Mouse (Mus musculus): Measurements from ENCODE around the gene Soga1. TPM values are rescaled to one million over a fixed set of nuclear protein-coding genes. Genes with fewer than 3 reads are reported as not detected.

Gene Soga1
- polyA plus RNA-seq, 1 experiment from 2014 or later, result 7.0 TPM

DNA sequence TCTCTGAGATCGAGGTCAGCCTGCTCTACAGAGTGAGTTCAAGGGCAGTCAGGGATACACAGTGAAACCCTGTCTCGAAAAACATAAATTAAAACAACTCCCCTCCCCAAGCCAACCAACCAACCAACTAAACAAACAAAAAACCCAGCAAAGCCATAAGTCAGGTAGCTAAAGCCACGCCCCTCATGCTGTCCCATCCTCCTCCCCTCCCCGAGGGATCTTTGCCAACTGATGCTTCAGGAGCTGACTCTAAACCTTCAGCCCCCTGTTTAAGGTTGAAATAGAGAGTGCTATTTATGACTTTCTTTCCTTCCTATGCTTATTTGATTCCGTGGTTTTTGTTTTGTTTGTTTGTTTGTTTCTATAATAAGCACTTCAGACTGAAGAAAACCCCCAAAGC lies 32.1 kb downstream of the Soga1 start:
- Histone ChIP-seq H3K9ac (ENCODE audit: low read length) (no peak overlapping the region), H3K4me1 (ENCODE audit: control insufficient read depth, insufficient read depth, low read length) (no peaks in the 10 kb centered on the region), H3K27me3 (ENCODE audit: control insufficient read depth, insufficient read depth, low read length) (no peaks in the 10 kb centered on the region), H3K9me3 (ENCODE audit: control insufficient read depth, low read length) (no peaks in the 10 kb centered on the region), H3K36me3 (ENCODE audit: control insufficient read depth, insufficient read depth, low read length) (peaks cover 15% of the 10 kb centered on the region), H3K4me2 (ENCODE audit: low read depth, severe bottlenecking) (no peak overlapping the region), H3K4me3 (ENCODE audit: low read depth, low read length) (no peak overlapping the region), H3K27ac (replicated peaks; ENCODE audit: low read depth, low read length) (no peak overlapping the region)
- ATAC-seq (ENCODE audit: insufficient number of reproducible peaks, low FRiP score, low TSS enrichment, low read depth), result no peak
- DNase-seq (ENCODE audit: low spot score), result no peak
- WGBS, result 89% methylated on average over 5 of the region's 5 CpGs

- 90% methylated on average over 2 of the region's 2 CpGs for WGBS
- Histone ChIP-seq H3K27ac (replicated peaks; ENCODE audit: low read depth, low read length) (no peak overlapping the region), H3K4me3 (ENCODE audit: low read depth, low read length) (no peak overlapping the region), H3K36me3 (ENCODE audit: control insufficient read depth, insufficient read depth, low read length) (peaks cover 19% of the 10 kb centered on the region), H3K27me3 (ENCODE audit: control insufficient read depth, insufficient read depth, low read length) (no peaks in the 10 kb centered on the region), H3K9ac (ENCODE audit: low read length) (no peak overlapping the region), H3K4me1 (ENCODE audit: control insufficient read depth, insufficient read depth, low read length) (no peaks in the 10 kb centered on the region), H3K9me3 (ENCODE audit: control insufficient read depth, low read length) (no peaks in the 10 kb centered on the region), H3K4me2 (ENCODE audit: low read depth, severe bottlenecking) (no peak overlapping the region)
- no peak for ATAC-seq (ENCODE audit: insufficient number of reproducible peaks, low FRiP score, low TSS enrichment, low read depth)
- no peak for DNase-seq (ENCODE audit: low spot score)
These were observed 33.1 kb downstream of the Soga1 start for GRCm38 (mm10) chr2:157045932-157046331.

DNA sequence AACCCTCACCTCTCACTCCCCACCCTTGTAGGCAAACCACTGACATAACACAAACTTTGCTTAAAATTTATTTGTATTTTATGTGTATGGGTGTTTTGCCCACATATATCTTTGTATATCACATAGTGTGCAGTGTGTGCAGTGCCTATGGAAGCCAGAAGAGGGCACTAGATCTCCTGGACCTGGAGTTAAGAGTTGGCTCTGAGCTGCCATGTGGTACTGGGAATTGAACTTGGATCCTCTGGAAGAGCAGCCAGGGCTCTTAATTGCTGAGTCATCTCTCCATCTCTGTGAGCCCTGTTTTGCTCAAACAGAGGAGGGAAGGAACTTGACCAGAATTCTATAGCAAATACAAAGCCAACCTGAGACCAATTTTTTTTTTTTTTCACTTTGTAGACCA lies 35.1 kb downstream of the Soga1 start:
- DNase-seq (ENCODE audit: low spot score), result peak; percentile 33
- H3K9me3 ChIP-seq (ENCODE audit: control insufficient read depth, low read length), result no peaks in the 10 kb centered on the region
- no peak overlapping the region for H3K4me3 ChIP-seq (ENCODE audit: low read depth, low read length)
- H3K9ac ChIP-seq (ENCODE audit: low read length), result no peak overlapping the region
- no peak overlapping the region for H3K4me2 ChIP-seq (ENCODE audit: low read depth, severe bottlenecking)
- no peak overlapping the region for H3K27ac ChIP-seq (replicated peaks; ENCODE audit: low read depth, low read length)
- ATAC-seq (ENCODE audit: insufficient number of reproducible peaks, low FRiP score, low TSS enrichment, low read depth), result no peak
- H3K36me3 ChIP-seq (ENCODE audit: control insufficient read depth, insufficient read depth, low read length), result peaks cover 30% of the 10 kb centered on the region
- H3K27me3 ChIP-seq (ENCODE audit: control insufficient read depth, insufficient read depth, low read length), result no peaks in the 10 kb centered on the region
- H3K4me1 ChIP-seq (ENCODE audit: control insufficient read depth, insufficient read depth, low read length), result no peaks in the 10 kb centered on the region

GRCm38 (mm10) chr2:157043556-157043955 lies 35.5 kb downstream of the Soga1 start:
- DNase-seq (ENCODE audit: low spot score) (no peak), ATAC-seq (ENCODE audit: insufficient number of reproducible peaks, low FRiP score, low TSS enrichment, low read depth) (no peak)
- Histone ChIP-seq H3K27ac (replicated peaks; ENCODE audit: low read depth, low read length) (no peak overlapping the region), H3K4me1 (ENCODE audit: control insufficient read depth, insufficient read depth, low read length) (no peaks in the 10 kb centered on the region), H3K4me3 (ENCODE audit: low read depth, low read length) (no peak overlapping the region), H3K36me3 (ENCODE audit: control insufficient read depth, insufficient read depth, low read length) (peaks cover 28% of the 10 kb centered on the region), H3K9ac (ENCODE audit: low read length) (no peak overlapping the region), H3K9me3 (ENCODE audit: control insufficient read depth, low read length) (no peaks in the 10 kb centered on the region), H3K27me3 (ENCODE audit: control insufficient read depth, insufficient read depth, low read length) (no peaks in the 10 kb centered on the region), H3K4me2 (ENCODE audit: low read depth, severe bottlenecking) (no peak overlapping the region)
- 89% methylated on average over 8 of the region's 8 CpGs for WGBS

DNA sequence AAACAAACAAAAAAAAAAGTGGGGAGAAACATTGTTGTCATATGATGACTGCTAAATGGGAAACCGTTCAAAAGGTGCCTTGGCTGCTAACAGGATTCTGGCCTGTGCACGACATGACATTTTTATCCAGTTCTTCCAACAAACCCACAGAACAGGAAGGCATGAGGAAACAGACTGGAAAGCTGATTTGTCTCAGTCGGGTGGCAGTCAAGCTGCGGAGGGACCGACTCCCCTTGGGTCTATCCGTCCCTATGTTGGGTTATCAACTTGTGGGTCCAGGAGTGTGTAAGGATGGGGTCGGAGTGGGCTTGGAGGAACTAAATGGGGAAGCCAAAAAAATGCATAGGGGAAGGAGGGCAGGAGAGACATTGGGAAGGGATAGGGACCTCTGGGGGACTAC lies 37.6 kb downstream of the Soga1 start:
- no peak overlapping the region for H3K4me3 ChIP-seq (ENCODE audit: low read depth, low read length)
- no peak overlapping the region for H3K27ac ChIP-seq (replicated peaks; ENCODE audit: low read depth, low read length)
- no peak overlapping the region for H3K4me2 ChIP-seq (ENCODE audit: low read depth, severe bottlenecking)
- no peaks in the 10 kb centered on the region for H3K9me3 ChIP-seq (ENCODE audit: control insufficient read depth, low read length)
- no peak overlapping the region for H3K9ac ChIP-seq (ENCODE audit: low read length)
- H3K4me1 ChIP-seq (ENCODE audit: control insufficient read depth, insufficient read depth, low read length), result no peaks in the 10 kb centered on the region
- WGBS, result 92% methylated on average over 7 of the region's 7 CpGs
- ATAC-seq (ENCODE audit: insufficient number of reproducible peaks, low FRiP score, low TSS enrichment, low read depth), result no peak
- no peaks in the 10 kb centered on the region for H3K27me3 ChIP-seq (ENCODE audit: control insufficient read depth, insufficient read depth, low read length)
- no peak for DNase-seq (ENCODE audit: low spot score)
- peaks cover 33% of the 10 kb centered on the region for H3K36me3 ChIP-seq (ENCODE audit: control insufficient read depth, insufficient read depth, low read length)

DNA sequence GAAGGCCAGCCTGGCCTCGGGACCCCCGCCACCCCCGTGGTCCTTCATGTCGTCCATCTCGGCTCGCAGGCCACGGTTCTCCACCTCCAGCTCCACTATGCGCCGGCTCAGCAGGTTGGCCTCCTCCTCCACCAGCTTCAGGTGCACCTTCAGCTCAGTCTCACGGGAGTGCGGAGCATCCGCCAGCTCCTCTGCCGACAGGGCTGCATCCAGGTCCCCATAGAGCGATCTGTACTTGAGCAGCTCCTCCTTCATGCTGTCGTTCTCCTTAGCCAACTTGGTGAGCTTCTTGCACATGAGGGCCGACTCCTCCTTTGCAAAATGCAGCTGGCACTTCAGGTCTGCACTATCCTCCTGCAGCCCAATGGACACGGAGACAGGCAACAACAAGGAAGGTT lies 38.4 kb downstream of the Soga1 start:
- ATAC-seq (ENCODE audit: insufficient number of reproducible peaks, low FRiP score, low TSS enrichment, low read depth) (no peak), DNase-seq (ENCODE audit: low spot score) (no peak)
- Histone ChIP-seq H3K36me3 (ENCODE audit: control insufficient read depth, insufficient read depth, low read length) (peaks cover 25% of the 10 kb centered on the region), H3K4me1 (ENCODE audit: control insufficient read depth, insufficient read depth, low read length) (no peaks in the 10 kb centered on the region), H3K4me2 (ENCODE audit: low read depth, severe bottlenecking) (no peak overlapping the region), H3K27me3 (ENCODE audit: control insufficient read depth, insufficient read depth, low read length) (no peaks in the 10 kb centered on the region), H3K9me3 (ENCODE audit: control insufficient read depth, low read length) (no peaks in the 10 kb centered on the region), H3K4me3 (ENCODE audit: low read depth, low read length) (no peak overlapping the region), H3K9ac (ENCODE audit: low read length) (no peak overlapping the region), H3K27ac (replicated peaks; ENCODE audit: low read depth, low read length) (no peak overlapping the region)
- 86% methylated on average over 17 of the region's 17 CpGs for WGBS

- no peaks in the 10 kb centered on the region for H3K27me3 ChIP-seq (ENCODE audit: control insufficient read depth, insufficient read depth, low read length)
- no peak for DNase-seq (ENCODE audit: low spot score)
- WGBS, result 93% methylated on average over 50 of the region's 50 CpGs
These were observed 39.0 kb downstream of the Soga1 start for GRCm38 (mm10) chr2:157039900-157040648.

DNA sequence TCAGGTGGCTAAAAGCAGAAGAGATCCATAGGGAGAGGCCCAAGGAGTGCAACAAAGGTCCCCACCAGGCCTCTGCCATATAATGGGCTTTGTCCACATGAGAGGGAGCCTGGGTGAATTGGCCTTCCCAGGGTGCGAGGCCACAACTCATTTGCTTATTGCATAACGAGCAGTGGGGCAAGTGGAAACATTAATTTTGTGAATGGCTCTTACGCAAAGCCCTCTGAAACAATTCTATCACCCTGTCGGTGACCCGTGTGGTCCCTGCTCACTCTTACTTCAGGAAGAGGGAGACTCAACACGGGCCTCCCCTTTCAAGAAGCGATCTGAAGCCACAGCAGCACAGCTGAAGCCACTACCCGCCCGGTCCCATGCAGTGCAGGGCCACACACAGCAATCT lies 41.8 kb downstream of the Soga1 start:
- WGBS, result 85% methylated on average over 9 of the region's 9 CpGs
- Histone ChIP-seq H3K4me3 (ENCODE audit: low read depth, low read length) (no peak overlapping the region), H3K9ac (ENCODE audit: low read length) (no peak overlapping the region), H3K4me2 (ENCODE audit: low read depth, severe bottlenecking) (no peak overlapping the region), H3K9me3 (ENCODE audit: control insufficient read depth, low read length) (no peaks in the 10 kb centered on the region), H3K27ac (replicated peaks; ENCODE audit: low read depth, low read length) (no peak overlapping the region), H3K4me1 (ENCODE audit: control insufficient read depth, insufficient read depth, low read length) (no peaks in the 10 kb centered on the region), H3K36me3 (ENCODE audit: control insufficient read depth, insufficient read depth, low read length) (peaks cover 21% of the 10 kb centered on the region), H3K27me3 (ENCODE audit: control insufficient read depth, insufficient read depth, low read length) (no peaks in the 10 kb centered on the region)
- ATAC-seq (ENCODE audit: insufficient number of reproducible peaks, low FRiP score, low TSS enrichment, low read depth) (no peak), DNase-seq (ENCODE audit: low spot score) (no peak)

More at GRCm38 (mm10) chr2:157039900-157040648, 39.0 kb downstream of the Soga1 start:
- Histone ChIP-seq H3K4me2 (ENCODE audit: low read depth, severe bottlenecking) (no peak overlapping the region), H3K27ac (replicated peaks; ENCODE audit: low read depth, low read length) (no peak overlapping the region), H3K4me3 (ENCODE audit: low read depth, low read length) (no peak overlapping the region), H3K36me3 (ENCODE audit: control insufficient read depth, insufficient read depth, low read length) (peaks cover 25% of the 10 kb centered on the region), H3K9me3 (ENCODE audit: control insufficient read depth, low read length) (no peaks in the 10 kb centered on the region), H3K9ac (ENCODE audit: low read length) (no peak overlapping the region), H3K4me1 (ENCODE audit: control insufficient read depth, insufficient read depth, low read length) (no peaks in the 10 kb centered on the region)
- no peak; the same call in 1 of the 2 replicates for ATAC-seq (ENCODE audit: insufficient number of reproducible peaks, low FRiP score, low TSS enrichment, low read depth)

DNA sequence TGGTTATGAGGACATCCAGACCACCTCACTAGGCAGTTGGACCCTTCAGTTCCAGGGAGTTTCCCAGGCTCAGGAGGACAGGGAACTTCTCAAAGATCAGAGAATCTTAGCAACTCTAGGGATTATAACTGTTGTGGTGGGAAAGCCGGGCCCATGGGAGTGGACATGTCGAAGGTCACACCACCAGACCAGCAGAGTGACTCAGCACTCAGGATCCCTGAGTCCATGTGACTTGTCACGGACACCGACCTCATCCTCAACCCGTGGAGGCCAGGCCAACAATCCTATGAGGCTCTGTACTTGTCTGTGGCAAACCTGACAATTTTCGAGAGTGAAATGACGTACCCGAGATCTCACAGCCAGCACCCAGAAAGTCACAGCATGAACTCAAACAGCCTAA lies 42.7 kb downstream of the Soga1 start:
- 96% methylated on average over 8 of the region's 8 CpGs for WGBS

More for the DNA sequence above, 42.7 kb downstream of the Soga1 start:
- Histone ChIP-seq H3K4me2 (ENCODE audit: low read depth, severe bottlenecking) (no peak overlapping the region), H3K27ac (replicated peaks; ENCODE audit: low read depth, low read length) (no peak overlapping the region), H3K36me3 (ENCODE audit: control insufficient read depth, insufficient read depth, low read length) (peaks cover 19% of the 10 kb centered on the region), H3K9ac (ENCODE audit: low read length) (no peak overlapping the region), H3K9me3 (ENCODE audit: control insufficient read depth, low read length) (no peaks in the 10 kb centered on the region), H3K4me3 (ENCODE audit: low read depth, low read length) (no peak overlapping the region), H3K4me1 (ENCODE audit: control insufficient read depth, insufficient read depth, low read length) (no peaks in the 10 kb centered on the region), H3K27me3 (ENCODE audit: control insufficient read depth, insufficient read depth, low read length) (no peaks in the 10 kb centered on the region)
- DNase-seq (ENCODE audit: low spot score), result no peak
- ATAC-seq (ENCODE audit: insufficient number of reproducible peaks, low FRiP score, low TSS enrichment, low read depth), result no peak
